Mouse (Mus musculus) kidney, postnatal 0 days (tissue): ENCODE data around the gene Ireb2. TPM values are rescaled to one million over a fixed set of nuclear protein-coding genes. Genes with fewer than 3 reads are reported as not detected.
"Not testable (repeated sequence)": the region's sequence is repeated elsewhere in the genome, so short reads cannot be mapped to it uniquely, and the experiment has no call there.

Experiments
- ATAC-seq: fragments of 200-750 bp; cut with Nextera tagmentation; replicated peaks from 2 replicates; pipeline ENCODE4 v1.8.0; 2017; ENCODE audit warnings: low read depth, moderate number of reproducible peaks, moderate TSS enrichment, moderate library complexity; ENCODE audit not compliant: low FRiP score
- DNase-seq: peaks from one replicate; pipeline ENCODE4 v3.0.0-alpha.2; 2016; ENCODE audit warnings: low spot score
- H3K27ac ChIP-seq: fragments of 300-500 bp; sonication (generic); 2 replicates; pipeline ENCODE4 v1.5.1; 2014; ENCODE audit warnings: mild to moderate bottlenecking
- H3K27me3 ChIP-seq: fragments of 300-500 bp; sonication (generic); 2 replicates; pipeline ENCODE4 v1.6.1; 2014; ENCODE audit warnings: low read length, mixed read lengths; ENCODE audit not compliant: insufficient read depth
- H3K36me3 ChIP-seq: fragments of 300-500 bp; sonication (generic); 2 replicates; pipeline ENCODE4 v1.6.1; 2014; ENCODE audit warnings: low read length, mixed read lengths; ENCODE audit not compliant: insufficient read depth
- H3K4me1 ChIP-seq: fragments of 300-500 bp; sonication (generic); replicated peaks from 2 replicates; pipeline ENCODE4 v1.6.1; 2014; ENCODE audit warnings: antibody characterized with exemption, low read length, mixed read lengths; ENCODE audit not compliant: insufficient read depth
- H3K4me2 ChIP-seq: fragments of 300-500 bp; sonication (generic); 2 replicates; pipeline ENCODE4 v1.6.1; 2014; ENCODE audit warnings: mild to moderate bottlenecking, low read length, moderate library complexity, mixed read lengths
- H3K4me3 ChIP-seq: fragments of 300-500 bp; sonication (generic); replicated peaks from 2 replicates; pipeline ENCODE4 v1.5.1; 2014; ENCODE audit warnings: low read depth, low read length
- H3K9ac ChIP-seq: fragments of 300-500 bp; sonication (generic); 2 replicates; pipeline ENCODE4 v1.6.1; 2014; ENCODE audit warnings: low read depth, low read length
- H3K9me3 ChIP-seq: fragments of 300-500 bp; sonication (generic); replicated peaks from 2 replicates; pipeline ENCODE4 v1.6.1; 2016; ENCODE audit warnings: low read length, inconsistent platforms, mixed read lengths
- CTCF ChIP-seq: IDR thresholded peaks from 2 replicates; pipeline ENCODE4 v1.5.1; 2016; ENCODE audit warnings: antibody characterized with exemption, low read depth, mild to moderate bottlenecking, moderate library complexity
- WGBS: fragments of 180-500 bp; shearing (Covaris S2); extraction: QIAGEN DNeasy Blood & Tissue Kit; methylation state at CpG from one replicate; pipeline ENCODE4 v1.1.7; 2014; 5-methylcytosine and 5-hydroxymethylcytosine counted together
- polyA plus RNA-seq: library from polyadenylated mRNA; unstranded; fragments of >200 nt; fragmentation: Nextera tagmentation; extraction: Ambion mirVana; gene quantifications from 2 replicates; pipeline ENCODE4 v1.2.1, GENCODE M21; 2015

Gene Ireb2
- 23.4 and 24.5 TPM in 2 replicates for polyA plus RNA-seq

GRCm38 (mm10) chr9:54863363-54864281 is at the start of gene Ireb2:
TSS of gene Ireb2 (plus strand) at chr9:54863789.
- peak within 1 kb of the TSS; percentile 99 for H3K4me3 ChIP-seq
- ATAC-seq (peak; percentile 98), DNase-seq (peak; percentile 99)
- no peaks in the 10 kb centered on the region for H3K9me3 ChIP-seq
- H3K27me3 ChIP-seq: no peaks in the 10 kb centered on the region
- peak within 1 kb of the TSS; percentile 74 for H3K4me2 ChIP-seq
- under 1% methylated on average over 72 of the region's 72 CpGs for WGBS
- TF ChIP-seq CTCF: no peak
- H3K4me1 ChIP-seq: 0 out of 2 replicates have a peak, but pooled peaks cover 9% of the 10 kb centered on the region
- peak within 1 kb of the TSS; percentile 99 for H3K9ac ChIP-seq
- peaks cover 15% of the 10 kb centered on the region; the same call in 1 of the 2 replicates for H3K36me3 ChIP-seq
- peak within 1 kb of the TSS; percentile 97 for H3K27ac ChIP-seq

- no peak for TF ChIP-seq CTCF
- H3K27me3 ChIP-seq: no peaks in the 10 kb centered on the region
- no peak overlapping the region for H3K9ac ChIP-seq
- no peaks in the 10 kb centered on the region for H3K9me3 ChIP-seq
- no peak for ATAC-seq
- no peak overlapping the region for H3K27ac ChIP-seq
- WGBS: 73% methylated on average over 10 of the region's 10 CpGs
- no peak overlapping the region for H3K4me2 ChIP-seq
- no peak for DNase-seq
- H3K36me3 ChIP-seq: no peaks in the 10 kb centered on the region
- no peak overlapping the region for H3K4me3 ChIP-seq
- H3K4me1 ChIP-seq: no peaks in the 10 kb centered on the region
These were observed 46.9 kb upstream of the Ireb2 start for GRCm38 (mm10) chr9:54816508-54817201.

DNA sequence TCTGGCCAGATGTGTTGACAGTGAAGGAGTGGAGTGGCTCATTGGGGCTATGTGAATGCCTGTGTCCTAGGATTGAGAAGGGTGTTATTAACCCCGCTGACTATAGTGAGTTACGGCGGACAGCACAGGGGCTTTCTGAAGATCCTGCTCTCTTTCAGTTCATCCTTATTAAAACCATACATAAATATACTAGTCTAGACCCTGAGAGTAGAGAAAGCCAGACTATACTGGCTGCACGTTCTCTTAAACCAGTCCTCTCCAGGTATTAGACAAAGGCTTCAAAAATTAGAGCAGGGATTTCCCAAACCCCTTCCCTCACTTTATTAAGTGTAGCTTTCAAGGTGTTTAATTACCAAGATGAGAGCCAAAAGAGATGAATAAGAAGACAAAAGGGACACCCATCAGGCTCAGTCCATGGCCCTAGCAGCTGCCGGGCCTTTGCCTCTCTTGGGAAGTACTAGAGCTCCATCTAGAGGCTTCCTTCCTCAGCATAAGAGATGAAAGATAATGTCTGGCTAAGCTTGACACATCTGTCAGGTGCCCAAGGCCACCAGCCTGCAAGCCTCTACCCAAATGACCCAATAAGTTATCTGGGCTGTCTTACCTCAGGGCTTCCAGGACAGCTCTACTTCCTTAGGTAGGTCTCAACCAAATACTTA is 42.0 kb upstream of the Ireb2 start:
- no peaks in the 10 kb centered on the region for H3K4me1 ChIP-seq
- WGBS: 59% methylated on average over 5 of the region's 5 CpGs
- H3K9me3 ChIP-seq: no peaks in the 10 kb centered on the region
- H3K27ac ChIP-seq: no peak overlapping the region
- DNase-seq: peak; percentile 92
- ATAC-seq: 0 out of 2 replicates have a peak, but pooled peaks have one; percentile 65
- TF ChIP-seq CTCF: peak; percentile 88
- H3K27me3 ChIP-seq: no peaks in the 10 kb centered on the region
- H3K9ac ChIP-seq: no peak overlapping the region
- no peaks in the 10 kb centered on the region for H3K36me3 ChIP-seq
- no peak overlapping the region for H3K4me2 ChIP-seq
- H3K4me3 ChIP-seq: no peak overlapping the region

DNA sequence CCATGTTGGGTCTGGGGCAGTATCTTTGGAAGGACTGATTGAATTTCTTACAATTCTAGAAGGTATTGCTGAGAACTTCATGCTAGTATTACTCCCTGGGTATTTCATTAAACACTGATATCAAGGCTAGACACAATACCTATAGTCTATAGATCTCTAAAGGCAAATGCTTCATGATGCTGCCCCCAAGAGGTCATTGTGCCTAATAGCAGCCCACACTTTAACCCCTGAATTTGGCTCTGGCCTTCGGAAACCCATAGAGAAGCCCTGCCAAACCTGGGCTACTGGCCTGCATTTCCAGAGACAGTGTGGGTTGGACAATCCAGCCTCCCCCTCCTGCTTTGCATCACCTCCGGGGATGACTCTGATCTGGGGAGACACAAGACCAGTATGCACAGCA is 33.8 kb upstream of the Ireb2 start:
- no peaks in the 10 kb centered on the region for H3K27me3 ChIP-seq
- WGBS: 46% methylated on average over 2 of the region's 2 CpGs
- no peak overlapping the region for H3K4me3 ChIP-seq
- no peak overlapping the region for H3K9ac ChIP-seq
- peak; percentile 28 for DNase-seq
- H3K36me3 ChIP-seq: no peaks in the 10 kb centered on the region
- H3K9me3 ChIP-seq: no peaks in the 10 kb centered on the region
- H3K4me2 ChIP-seq: no peak overlapping the region
- peak; percentile 57 for TF ChIP-seq CTCF
- no peak overlapping the region for H3K27ac ChIP-seq
- ATAC-seq: no peak
- no peaks in the 10 kb centered on the region for H3K4me1 ChIP-seq

GRCm38 (mm10) chr9:54830624-54831023 is 33.0 kb upstream of the Ireb2 start:
- ATAC-seq: no peak
- Histone ChIP-seq H3K9me3 (no peaks in the 10 kb centered on the region), H3K27ac (no peak overlapping the region), H3K4me3 (no peak overlapping the region), H3K27me3 (no peaks in the 10 kb centered on the region), H3K4me1 (no peaks in the 10 kb centered on the region), H3K4me2 (no peak overlapping the region), H3K9ac (no peak overlapping the region), H3K36me3 (no peaks in the 10 kb centered on the region)
- TF ChIP-seq CTCF: peak; percentile 84
- DNase-seq: peak; percentile 74
- 46% methylated on average over 3 of the region's 3 CpGs for WGBS

GRCm38 (mm10) chr9:54833831-54834230 is 29.8 kb upstream of the Ireb2 start:
- Histone ChIP-seq H3K4me1 (no peaks in the 10 kb centered on the region), H3K36me3 (no peaks in the 10 kb centered on the region), H3K27me3 (no peaks in the 10 kb centered on the region), H3K4me2 (no peak overlapping the region), H3K27ac (no peak overlapping the region), H3K4me3 (no peak overlapping the region), H3K9ac (no peak overlapping the region), H3K9me3 (no peaks in the 10 kb centered on the region)
- DNase-seq: no peak
- TF ChIP-seq CTCF: no peak
- ATAC-seq: no peak
- 55% methylated on average over 1 of the region's 1 CpGs for WGBS

GRCm38 (mm10) chr9:54835951-54836717 is 27.5 kb upstream of the Ireb2 start:
- not testable (repeated sequence) for H3K9ac ChIP-seq, H3K27ac ChIP-seq, H3K9me3 ChIP-seq, ATAC-seq, H3K36me3 ChIP-seq, H3K4me1 ChIP-seq, H3K4me2 ChIP-seq, H3K27me3 ChIP-seq, H3K4me3 ChIP-seq, DNase-seq
- WGBS: 72% methylated on average over 6 of the region's 6 CpGs
